ENCODE assay signal across 9 mouse cellular contexts in the genomic region with DNA sequence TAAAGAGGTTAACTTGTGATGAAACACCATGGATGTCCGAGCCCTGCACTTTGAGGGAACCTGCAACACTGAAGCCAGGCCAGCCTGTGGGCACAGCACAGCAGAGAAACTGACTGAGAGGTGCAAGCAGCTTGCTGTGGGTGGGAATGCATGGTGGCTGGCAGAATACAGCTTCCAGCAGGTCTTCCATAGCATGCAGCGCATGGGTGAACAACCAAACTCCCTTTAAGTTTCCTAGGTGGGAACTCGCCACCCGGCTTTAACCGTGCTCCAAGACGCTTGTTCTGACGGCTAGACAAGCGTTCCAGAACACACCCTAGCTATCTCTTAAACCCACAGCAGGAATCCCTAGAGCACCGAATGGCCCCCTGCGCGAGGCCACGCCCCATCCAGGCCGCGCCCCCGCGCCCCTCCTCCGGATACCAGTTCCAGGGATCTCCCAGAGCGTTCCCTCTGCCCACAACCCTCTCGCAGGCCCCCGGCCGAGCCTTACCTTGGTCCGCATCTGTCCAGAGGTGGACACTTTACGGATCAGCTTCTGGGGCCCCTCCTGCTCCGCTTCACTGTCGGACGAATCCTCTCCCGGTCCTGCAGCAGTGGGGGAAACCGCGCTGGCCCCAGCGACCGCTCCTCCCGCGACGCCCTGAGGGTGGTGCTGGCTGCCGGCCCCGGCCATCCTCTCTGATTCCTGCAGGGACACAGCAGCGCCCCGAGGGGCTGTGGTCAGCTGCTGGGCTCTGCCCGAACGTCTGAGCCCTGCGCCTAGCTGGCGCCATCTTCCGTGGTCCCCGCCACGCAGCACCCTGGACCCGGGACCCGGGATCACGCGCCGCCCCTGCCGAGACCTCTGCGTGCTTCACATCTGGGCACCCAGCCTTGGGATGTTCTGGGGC. TPM values are rescaled to one million over a fixed set of nuclear protein-coding genes. Genes with fewer than 3 reads are reported as not detected.
A peak's percentile ranks its signal among the peaks of the same experiment; 100 is the strongest.
DNase-seq lines count a peak whose midpoint lies in the region; ATAC-seq and TF ChIP-seq lines count a peak whose summit lies in the region.
"Had no signal": no experiment of that assay in that cellular context is flagged by ENCODE, and none has a peak within 500 bp of the region (broad histone marks: within the 10 kb centered on the region; RNA-seq: fewer than 3 reads in every experiment).

No protein-coding gene starts in this region.

- H3K27me3 ChIP-seq in limb, embryonic 13.5 days = peaks cover 12% of the 10 kb centered on the region
- peaks cover 12% of the 10 kb centered on the region for H3K27me3 ChIP-seq in midbrain, embryonic 11.5 days (ENCODE audit: control insufficient read depth, insufficient read depth, low read length)

- peak; percentile 80 for ATAC-seq in inflammation-experienced regulatory T-cells, adult 6 months
- peak; percentile 76 for ATAC-seq in limb, embryonic 13.5 days (ENCODE audit: low FRiP score, low read depth)
- peak; percentile 91 for ATAC-seq in midbrain, embryonic 11.5 days (ENCODE audit: low FRiP score)

- H3K4me3 ChIP-seq in cortical plate, adult 2 months (ENCODE audit: insufficient read depth, low read length) = peak overlapping the region; percentile 62
- peak overlapping the region; percentile 72 for H3K4me3 ChIP-seq in limb, embryonic 13.5 days
- H3K4me3 ChIP-seq in midbrain, embryonic 11.5 days (ENCODE audit: low read depth, low read length) = peak overlapping the region; percentile 57

- H3K9me3 ChIP-seq in limb, embryonic 13.5 days = no peaks in the 10 kb centered on the region
- H3K9me3 ChIP-seq in midbrain, embryonic 11.5 days (ENCODE audit: control insufficient read depth, low read length) = no peaks in the 10 kb centered on the region

- TF ChIP-seq CTCF in cortical plate, adult 2 months (IDR thresholded peaks at IDR 0.05; ENCODE audit: extremely low read depth, insufficient read depth, low read length) = no peak

- H3K4me1 ChIP-seq in cortical plate, adult 2 months (ENCODE audit: control insufficient read depth, insufficient read depth, low read length) = peaks cover 1% of the 10 kb centered on the region; the same call in 1 of the 2 replicates
- H3K4me1 ChIP-seq in limb, embryonic 13.5 days = peaks cover 13% of the 10 kb centered on the region
- H3K4me1 ChIP-seq in midbrain, embryonic 11.5 days (ENCODE audit: control insufficient read depth, insufficient read depth, low read length) = peaks cover 5% of the 10 kb centered on the region; the same call in 1 of the 2 replicates

- peak overlapping the region; percentile 83 for H3K9ac ChIP-seq in limb, embryonic 13.5 days
- H3K9ac ChIP-seq in midbrain, embryonic 11.5 days (ENCODE audit: low read length) = peak overlapping the region; percentile 65

- peak; percentile 33 for DNase-seq in layer of hippocampus, postnatal 25 days (ENCODE audit: extremely low spot score in 1 of 2, low spot score in 1 of 2)
- no peak for DNase-seq in layer of hippocampus, adult 9-11 months
- DNase-seq in gastrocnemius, postnatal 4 days (ENCODE audit: low spot score in 2 of 2) = peak; percentile 35 to 62
- DNase-seq in midbrain, embryonic 11.5 days (ENCODE audit: low spot score, missing footprints) = peak; percentile 97
- DNase-seq in spleen, postnatal 4 days (ENCODE audit: low spot score in 2 of 2) = peak; percentile 19 to 68

- peak overlapping the region; percentile 96 for H3K4me2 ChIP-seq in limb, embryonic 13.5 days (replicated peaks)
- peak overlapping the region; percentile 96 for H3K4me2 ChIP-seq in midbrain, embryonic 11.5 days

- no peaks in the 10 kb centered on the region for H3K36me3 ChIP-seq in limb, embryonic 13.5 days
- H3K36me3 ChIP-seq in midbrain, embryonic 11.5 days (ENCODE audit: control insufficient read depth, insufficient read depth, low read length) = no peaks in the 10 kb centered on the region
- H3K36me3 ChIP-seq: G1E had no signal

- no peak for TF ChIP-seq POLR2A in cortical plate, adult 2 months (IDR thresholded peaks at IDR 0.05; ENCODE audit: extremely low read depth, insufficient read depth, low read length)

- 2% methylated on average over 52 of the region's 52 CpGs for WGBS in limb, embryonic 13.5 days
- WGBS in midbrain, embryonic 11.5 days = 1% methylated on average over 52 of the region's 52 CpGs

- peak overlapping the region; percentile 14; the same call in 1 of the 2 replicates for H3K27ac ChIP-seq in cortical plate, adult 2 months (ENCODE audit: insufficient read depth, low read length)
- H3K27ac ChIP-seq in limb, embryonic 13.5 days = no peak overlapping the region
- no peak overlapping the region for H3K27ac ChIP-seq in midbrain, embryonic 11.5 days (ENCODE audit: low read depth, low read length)

RNA-seq across cellular contexts. Expression of a gene that starts 7.9 kb away (rescaled TPM):
- 100 to 1,000 TPM in 1 of 2 experiments, 10 to 100 TPM in 1; 95.6 to 118 TPM for total RNA-seq in layer of hippocampus, postnatal 25 days (2021)
- 18.4 and 20.3 TPM in 2 replicates for polyA plus RNA-seq in cortical plate, adult 2 months (2012; rRNA removed)
- 1 to 10 TPM; 8.6 to 8.9 TPM for total RNA-seq in gastrocnemius, postnatal 4 days (2021)
- 1 to 10 TPM; 1.6 to 3.2 (median 2.2) TPM for polyA plus RNA-seq in inflammation-experienced regulatory T-cells, adult 6 months (2017; shearing (Covaris generic))
- polyA plus RNA-seq in limb, embryonic 13.5 days (2015; fragmentation: Nextera tagmentation; extraction: Ambion mirVana) = 1.1 and 1.2 TPM in 2 replicates
- polyA plus RNA-seq in midbrain, embryonic 11.5 days (2014; fragmentation: Nextera tagmentation; extraction: Ambion mirVana) = 1.7 and 1.8 TPM in 2 replicates
- polyA plus RNA-seq: G1E had no signal
